Mouse (Mus musculus) hematopoietic stem cell, adult 5-6 weeks (primary cell): ENCODE measurements around the gene Myh1. TPM values are rescaled to one million over a fixed set of nuclear protein-coding genes. Genes with fewer than 3 reads are reported as not detected.

Experiments
- ATAC-seq, 2 experiments: fragments of 125-278 bp in 1 of 2; replicated peaks in 1 of 2; 2 replicates each; pipeline ENCODE4 v1.8.0; 2016 to 2017; ENCODE audit warnings: inconsistent platforms in 2 of 2, mild to moderate bottlenecking in 2 of 2, moderate number of reproducible peaks in 2 of 2, low read depth in 1 of 2, moderate TSS enrichment in 1 of 2; ENCODE audit not compliant: low FRiP score in 2 of 2, poor library complexity in 2 of 2, severe bottlenecking in 2 of 2, insufficient read depth in 1 of 2, low TSS enrichment in 1 of 2
- total RNA-seq: library from RNA; stranded (forward); fragments of 172-1452, 232-1000 nt; gene quantifications from 2 replicates; pipeline ENCODE4 v1.2.3, GENCODE M21; 2017

The Myh1 gene
- total RNA-seq, result not detected in 2 replicates

GRCm38 (mm10) chr11:67199752-67200151, at the start of gene Myh1:
Gene Myh1 (plus strand): TSS chr11:67200052.
- ATAC-seq, result no peak

GRCm38 (mm10) chr11:67150237-67150636, 49.6 kb upstream of the Myh1 start:
- no peak for ATAC-seq

GRCm38 (mm10) chr11:67151159-67151558, 48.7 kb upstream of the Myh1 start:
- ATAC-seq, result no peak

GRCm38 (mm10) chr11:67151651-67152630, 47.9 kb upstream of the Myh1 start:
- ATAC-seq, result no peak

- ATAC-seq, result no peak
These were observed 46.7 kb upstream of the Myh1 start for GRCm38 (mm10) chr11:67153123-67153522.

GRCm38 (mm10) chr11:67153843-67154242, 46.0 kb upstream of the Myh1 start:
- ATAC-seq, result no peak

- ATAC-seq, result no peak
These were observed 44.2 kb upstream of the Myh1 start for GRCm38 (mm10) chr11:67155650-67156049.

GRCm38 (mm10) chr11:67160131-67160530, 39.7 kb upstream of the Myh1 start:
- ATAC-seq, result no peak

GRCm38 (mm10) chr11:67163701-67164100, 36.2 kb upstream of the Myh1 start:
- ATAC-seq, result no peak

GRCm38 (mm10) chr11:67164851-67165250, 35.0 kb upstream of the Myh1 start:
- no peak for ATAC-seq

GRCm38 (mm10) chr11:67169301-67169700, 30.6 kb upstream of the Myh1 start:
- ATAC-seq, result no peak

GRCm38 (mm10) chr11:67170727-67171126, 29.1 kb upstream of the Myh1 start, which contains the start of gene Myh2:
Gene Myh2 (plus strand): TSS chr11:67171027.
- no peak for ATAC-seq

GRCm38 (mm10) chr11:67172439-67172838, 27.4 kb upstream of the Myh1 start:
- ATAC-seq, result no peak

- no peak for ATAC-seq
These were observed 23.5 kb upstream of the Myh1 start for GRCm38 (mm10) chr11:67176376-67176775.

- ATAC-seq, result no peak
These were observed 9.5 kb upstream of the Myh1 start for GRCm38 (mm10) chr11:67190316-67190715.

GRCm38 (mm10) chr11:67190814-67191213, 9.0 kb upstream of the Myh1 start:
- ATAC-seq, result no peak

GRCm38 (mm10) chr11:67191496-67191895, 8.4 kb upstream of the Myh1 start:
- ATAC-seq, result no peak

- no peak for ATAC-seq
These were observed 531 bp upstream of the Myh1 start for GRCm38 (mm10) chr11:67199321-67199720.

GRCm38 (mm10) chr11:67204766-67205165, 4.9 kb downstream of the Myh1 start:
- ATAC-seq, result no peak
